Mouse (Mus musculus): ENCODE data around the gene Mark1. TPM values are rescaled to one million over a fixed set of nuclear protein-coding genes. Genes with fewer than 3 reads are reported as not detected.

Mark1 gene
- polyA plus RNA-seq, 1 experiment, result 49.7 TPM

- TF ChIP-seq POLR2A (IDR thresholded peaks at IDR 0.05; ENCODE audit: extremely low read depth, insufficient read depth, low read length) (0 out of 2 replicates have a peak, but pooled peaks have one; percentile 30), CTCF (IDR thresholded peaks at IDR 0.05; ENCODE audit: extremely low read depth, insufficient read depth, low read length) (peak; percentile 58)
- Histone ChIP-seq H3K4me3 (ENCODE audit: insufficient read depth, low read length) (0 out of 2 replicates have a peak overlapping the region, but pooled peaks have one; percentile 0), H3K27ac (ENCODE audit: insufficient read depth, low read length) (peak overlapping the region; percentile 51; the same call in 1 of the 2 replicates), H3K4me1 (ENCODE audit: control insufficient read depth, insufficient read depth, low read length) (no peaks in the 10 kb centered on the region; the same call in 1 of the 2 replicates)
Observed at GRCm38 (mm10) chr1:184851741-184852618, 147.4 kb downstream of the Mark1 start.

- Histone ChIP-seq H3K4me3 (ENCODE audit: insufficient read depth, low read length) (no peak overlapping the region), H3K4me1 (ENCODE audit: control insufficient read depth, insufficient read depth, low read length) (peaks cover 1% of the 10 kb centered on the region; the same call in 1 of the 2 replicates), H3K27ac (ENCODE audit: insufficient read depth, low read length) (no peak overlapping the region)
- TF ChIP-seq CTCF (IDR thresholded peaks at IDR 0.05; ENCODE audit: extremely low read depth, insufficient read depth, low read length), result no peak
- no peak for TF ChIP-seq POLR2A (IDR thresholded peaks at IDR 0.05; ENCODE audit: extremely low read depth, insufficient read depth, low read length)
Observed at GRCm38 (mm10) chr1:184851166-184851565, 148.2 kb downstream of the Mark1 start.

GRCm38 (mm10) chr1:184846973-184847372, 152.4 kb downstream of the Mark1 start:
- TF ChIP-seq CTCF (IDR thresholded peaks at IDR 0.05; ENCODE audit: extremely low read depth, insufficient read depth, low read length) (no peak), POLR2A (IDR thresholded peaks at IDR 0.05; ENCODE audit: extremely low read depth, insufficient read depth, low read length) (no peak)
- Histone ChIP-seq H3K4me1 (ENCODE audit: control insufficient read depth, insufficient read depth, low read length) (peaks cover 7% of the 10 kb centered on the region), H3K4me3 (ENCODE audit: insufficient read depth, low read length) (peak overlapping the region; percentile 87; the same call in 1 of the 2 replicates), H3K27ac (ENCODE audit: insufficient read depth, low read length) (no peak overlapping the region)

Other genes with a start within 250 kb of the Mark1 start
- gene Marc1, start 188.3 kb downstream of the Mark1 start, polyA plus RNA-seq (2012; rRNA removed), result 0.15 and 0.19 TPM in 2 replicates
- 100 and 105 TPM in 2 replicates for gene Marc2, start 153.1 kb downstream of the Mark1 start, polyA plus RNA-seq (2012; rRNA removed)
- 35.9 and 42.1 TPM in 2 replicates for gene C130074G19Rik, start 116.4 kb downstream of the Mark1 start, polyA plus RNA-seq (2012; rRNA removed)
- 48.9 and 50.8 TPM in 2 replicates for gene Rab3gap2, start 204.5 kb upstream of the Mark1 start, polyA plus RNA-seq (2012; rRNA removed)